Mouse (Mus musculus) ES-E14 (cell line): ENCODE data around the gene Cda.

Experiments used
- CHD2 ChIP-seq: IDR thresholded peaks from 2 replicates; pipeline ENCODE4 v1.6.1; 2014; ENCODE audit warnings: mild to moderate bottlenecking, low read depth, low read length, inconsistent platforms
- HCFC1 ChIP-seq: IDR thresholded peaks from 2 replicates; pipeline ENCODE4 v1.6.1; 2012; ENCODE audit warnings: low read length, inconsistent platforms, borderline replicate concordance; ENCODE audit not compliant: insufficient read depth
- MAFK ChIP-seq: IDR thresholded peaks from 2 replicates; pipeline ENCODE4 v1.6.1; 2014; ENCODE audit warnings: mild to moderate bottlenecking, low read depth, low read length, inconsistent platforms; ENCODE audit not compliant: insufficient read depth
- ZC3H11A ChIP-seq: IDR thresholded peaks from 2 replicates; pipeline ENCODE4 v1.6.1; 2012; ENCODE audit warnings: low read depth, mild to moderate bottlenecking, inconsistent platforms, low read length, borderline replicate concordance

DNA sequence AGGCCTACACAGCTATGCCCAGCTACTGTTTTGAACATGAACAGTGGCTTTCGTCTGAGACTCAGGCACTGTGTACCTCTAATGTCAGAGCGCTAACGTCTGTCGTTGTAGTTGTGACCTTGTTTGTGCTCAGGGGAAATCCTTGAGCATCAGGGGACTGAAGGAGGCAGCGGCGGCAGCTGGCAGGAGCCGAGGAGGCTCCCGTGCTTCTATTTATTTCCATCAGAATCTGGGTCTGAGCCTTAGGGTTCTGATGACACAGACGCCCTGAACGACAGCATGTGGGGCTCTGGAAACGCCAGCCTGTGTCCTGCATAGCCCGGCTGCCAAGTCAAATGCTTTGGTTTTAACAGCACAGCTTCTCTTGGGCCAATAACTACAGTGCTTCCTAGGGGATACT, 32.8 kb downstream of the Cda start:
- TF ChIP-seq ZC3H11A (no peak), MAFK (no peak), HCFC1 (no peak), CHD2 (no peak)
